Mouse (Mus musculus) layer of hippocampus, adult 9-11 months (tissue): ENCODE measurements around the gene Avpr2.

Source experiments
- DNase-seq: peaks from one replicate; pipeline ENCODE4 v3.0.0; 2022

Gene Avpr2

DNA sequence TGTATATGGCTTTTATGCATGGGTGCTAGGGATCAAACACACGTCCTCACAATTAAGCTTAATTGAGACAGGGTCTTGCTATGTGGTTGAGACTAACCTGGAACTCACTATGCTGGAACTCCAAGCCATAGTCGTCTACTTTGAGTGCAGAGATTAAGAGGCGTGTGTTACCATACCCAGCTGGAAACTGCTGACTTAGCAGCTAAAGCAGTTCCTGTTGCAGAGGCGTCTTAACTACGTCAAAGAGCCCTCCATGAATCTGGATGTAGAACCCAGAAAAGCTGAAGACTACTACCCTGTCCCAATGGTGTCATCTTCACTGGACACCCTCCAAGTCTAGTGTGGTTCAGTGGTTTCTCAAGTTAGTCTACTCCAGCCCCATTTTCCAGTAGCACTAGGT, 26.7 kb downstream of the Avpr2 start:
- DNase-seq, result no peak

DNA sequence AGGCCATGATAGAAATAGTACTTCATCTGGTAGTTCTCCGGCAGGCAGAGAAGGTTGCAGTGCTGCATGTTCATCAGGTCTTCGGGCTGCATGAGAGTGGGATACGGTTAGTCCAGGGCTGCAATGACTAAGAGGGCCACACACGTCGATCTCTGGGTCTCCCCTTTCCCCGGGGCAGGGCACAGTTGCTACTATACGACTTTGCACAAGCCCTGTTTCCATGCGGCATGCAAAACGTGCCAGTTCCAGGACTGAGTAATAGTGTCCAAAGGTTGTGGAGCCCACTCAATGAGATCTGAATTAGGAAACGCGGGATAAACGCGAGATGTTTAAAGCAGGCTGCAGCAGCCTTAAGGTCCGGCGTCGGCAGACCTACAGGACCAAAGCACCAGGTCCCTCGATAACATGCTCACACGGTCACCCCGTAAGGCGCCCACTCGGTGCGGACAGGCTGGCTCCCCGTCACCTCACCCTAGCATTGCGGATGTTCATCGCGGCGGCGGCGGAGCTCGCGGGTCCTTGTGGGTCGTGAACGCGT, 29.5 kb downstream of the Avpr2 start:
- DNase-seq, result no peak

DNA sequence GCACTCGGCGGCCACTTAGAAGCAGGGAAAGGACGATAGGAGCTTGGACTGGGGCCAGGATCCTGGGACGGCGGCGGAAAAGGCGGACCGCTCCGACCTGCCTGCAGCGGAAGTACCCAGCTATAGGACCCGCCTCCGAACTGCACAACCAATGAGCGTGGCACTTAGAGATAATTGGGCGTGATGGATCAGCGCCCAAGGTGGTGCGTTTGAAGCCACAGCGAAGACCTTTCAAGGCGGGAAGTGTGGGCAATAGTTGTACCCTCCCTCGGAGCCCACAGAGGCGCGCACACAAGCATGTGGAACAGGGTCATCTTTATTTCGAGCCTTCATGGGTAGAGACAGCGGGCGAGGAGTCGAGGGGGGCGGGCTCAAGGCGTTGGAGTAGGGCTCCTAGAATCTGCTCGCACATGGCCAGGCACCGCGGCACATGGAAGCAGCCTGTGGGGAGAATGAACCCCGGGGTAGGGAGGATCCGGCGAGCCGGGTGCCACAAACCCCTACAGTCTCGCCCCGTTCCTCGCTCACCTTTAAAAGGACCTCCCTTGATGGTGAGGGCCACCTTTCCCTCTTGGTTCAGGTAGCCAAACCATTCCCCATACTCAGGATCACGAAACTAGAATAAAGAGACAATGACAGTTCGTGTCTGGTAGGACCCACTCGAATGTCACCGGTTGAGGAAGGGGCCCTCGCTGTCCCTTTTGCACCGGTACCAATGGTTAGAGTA, 30.1 kb downstream of the Avpr2 start, which contains the start of the genes Arhgap4 and Naa10:
TSS of gene Arhgap4 (minus strand) at position 48 of the 727 bp plus-strand sequence.
TSS of gene Naa10 (minus strand) at position 122 of the 727 bp plus-strand sequence.
- peak; percentile 91 for DNase-seq

DNA sequence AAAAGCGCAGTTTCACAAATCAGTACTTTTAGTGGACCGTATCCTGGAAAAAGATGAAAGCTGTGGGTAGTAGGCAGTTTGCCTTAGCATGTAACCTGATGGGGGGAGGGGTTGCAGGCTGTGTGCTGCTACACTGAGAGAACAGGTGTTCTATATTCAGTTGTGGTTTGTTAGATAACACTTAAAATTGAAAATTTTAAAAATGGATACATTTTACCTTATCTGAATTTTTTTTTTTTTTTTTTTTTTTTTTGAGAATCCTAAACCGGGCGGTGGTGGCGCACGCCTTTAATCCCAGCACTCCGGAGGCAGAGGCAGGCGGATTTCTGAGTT, 30.6 kb downstream of the Avpr2 start:
- no peak for DNase-seq

DNA sequence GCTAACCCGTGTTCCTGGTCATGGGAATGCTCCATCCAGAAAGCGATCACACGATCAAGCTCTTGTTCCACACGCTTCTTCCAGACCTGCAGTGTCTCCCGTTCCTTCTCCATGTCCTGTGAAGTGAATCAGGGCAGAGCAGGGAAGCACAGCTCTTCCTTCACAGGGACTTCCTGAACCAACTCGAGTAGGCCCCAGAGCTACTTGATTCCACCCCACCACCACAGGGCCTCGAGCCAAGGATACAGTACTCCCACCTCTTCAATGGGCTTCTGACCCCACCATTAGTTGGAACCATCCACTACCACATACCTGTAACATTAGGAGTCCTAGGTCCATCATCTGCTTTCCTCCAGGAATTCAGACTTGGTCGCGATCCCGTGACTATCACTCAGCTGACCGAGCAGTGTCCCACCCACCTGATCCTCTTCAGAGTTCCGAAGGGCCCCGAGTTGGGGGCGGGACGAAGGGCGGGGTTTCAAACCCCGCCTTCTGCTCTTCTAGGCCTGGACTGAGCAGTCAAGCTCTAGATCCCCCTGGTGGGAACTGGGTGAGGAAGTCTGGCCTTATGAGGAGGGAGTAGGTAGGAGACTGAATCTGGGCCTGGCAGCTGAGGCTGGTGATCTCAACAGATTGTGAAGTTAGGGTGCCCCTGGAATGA, 38.6 kb downstream of the Avpr2 start, which contains the start of gene Renbp:
TSS of gene Renbp (minus strand) at position 449 of the 661 bp plus-strand sequence.
- DNase-seq, result peak; percentile 74

DNA sequence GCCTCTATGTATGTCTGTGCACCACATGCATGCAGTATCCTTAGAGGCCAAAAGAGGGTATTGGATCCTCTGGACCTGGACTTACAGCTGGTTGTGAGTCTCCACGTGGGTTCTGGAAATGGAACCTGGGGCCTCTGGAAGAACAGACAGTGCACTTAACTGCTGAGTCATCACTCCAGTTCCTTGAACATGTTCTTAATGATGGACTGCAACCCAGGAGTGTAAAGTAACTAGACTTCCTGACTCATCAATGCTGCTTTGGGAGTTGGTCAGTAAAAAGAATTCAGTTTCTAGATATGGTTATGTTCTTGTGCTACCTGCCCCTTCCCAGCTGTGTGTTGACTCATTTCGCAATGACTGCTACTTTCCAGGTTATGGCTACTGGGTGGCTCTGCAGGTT, 40.0 kb downstream of the Avpr2 start:
- DNase-seq, result no peak

DNA sequence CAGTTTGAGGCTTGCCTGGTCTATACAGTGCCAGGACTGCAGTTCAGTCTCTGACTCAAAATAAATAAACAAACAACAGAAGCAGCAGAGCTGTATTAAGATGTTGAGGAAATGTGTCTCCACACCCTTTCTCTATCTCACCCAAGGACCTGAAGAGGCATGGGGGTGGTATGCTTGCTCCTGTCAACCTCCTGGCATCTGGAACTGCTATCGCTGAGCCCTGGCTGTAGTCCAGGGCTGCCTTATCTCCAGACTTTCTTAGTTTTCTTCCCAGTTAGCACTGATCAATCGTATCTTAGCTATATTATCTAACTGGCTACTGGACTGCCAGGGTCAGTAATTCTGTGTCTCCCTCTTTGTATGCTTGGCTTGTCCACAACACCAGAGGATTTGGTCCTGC, 50.0 kb downstream of the Avpr2 start:
- DNase-seq, result no peak

DNA sequence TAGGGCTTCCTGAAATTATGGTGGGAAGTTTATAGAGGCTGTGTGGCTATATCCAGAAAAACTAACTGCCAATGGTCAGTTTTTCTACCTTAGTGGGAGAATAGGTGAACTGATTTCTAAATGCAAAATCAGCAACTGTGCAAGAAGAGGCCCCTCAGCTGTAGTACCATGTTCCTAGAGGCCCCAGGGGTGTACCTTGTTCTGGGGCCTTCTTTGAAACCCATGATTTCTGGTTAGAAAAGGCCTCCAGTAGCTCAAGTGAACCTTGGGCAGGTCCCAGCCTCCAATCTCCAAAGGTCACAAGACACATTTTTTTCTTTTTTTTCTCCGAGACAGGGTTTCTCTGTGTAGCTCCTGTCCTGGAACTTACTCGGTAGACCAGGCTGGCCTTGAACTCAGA, 50.4 kb downstream of the Avpr2 start:
- DNase-seq, result no peak
